ENCODE assay signal across 8 mouse cellular contexts in genomic region chr10:18022741-18023347, GRCm38 (mm10). TPM values are rescaled to one million over a fixed set of nuclear protein-coding genes. Genes with fewer than 3 reads are reported as not detected.
DNase-seq lines count a peak whose midpoint lies in the region; ATAC-seq lines count a peak whose summit lies in the region.

Abracl (minus strand) TSS chr10:18023288.

- H3K27ac ChIP-seq in intestine, embryonic 14.5 days (ENCODE audit: low read depth), result peak within 1 kb of the TSS; percentile 97

- H3K4me3 ChIP-seq in intestine, embryonic 14.5 days (ENCODE audit: low read depth, low read length), result peak within 1 kb of the TSS; percentile 70

- H3K4me2 ChIP-seq in intestine, embryonic 14.5 days (ENCODE audit: low read length), result peak within 1 kb of the TSS; percentile 60

- peak; percentile 66 for DNase-seq in adrenal gland, adult 8-10 months
- DNase-seq in embryo, embryonic 11.5 days (ENCODE audit: low read depth, low spot score), result peak; percentile 69
- DNase-seq in gastrocnemius, postnatal 36 days, result peak; percentile 47 to 53
- peak; percentile 89 for DNase-seq in intestine, embryonic 14.5 days (ENCODE audit: low spot score)
- DNase-seq in left cerebral cortex, postnatal 14 days (ENCODE audit: low spot score in 2 of 2), result peak; percentile 53 to 65
- DNase-seq in right cerebral cortex, postnatal 25 days, result peak; percentile 59
- DNase-seq in urinary bladder, postnatal 36 days (ENCODE audit: low spot score in 2 of 2), result peak; percentile 61 to 75

- peak; percentile 96 for ATAC-seq in intestine, embryonic 14.5 days (replicated peaks; ENCODE audit: low FRiP score, low TSS enrichment, low read depth)
- peak; percentile 96 for ATAC-seq in megakaryocyte-erythroid progenitor cell, adult 5-6 weeks (replicated peaks; ENCODE audit: low FRiP score, low TSS enrichment, poor library complexity, severe bottlenecking)

- peaks cover 9% of the 10 kb centered on the region for H3K4me1 ChIP-seq in intestine, embryonic 14.5 days (replicated peaks; ENCODE audit: control insufficient read depth, insufficient read depth, low read length)

- H3K9me3 ChIP-seq in intestine, embryonic 14.5 days (ENCODE audit: control insufficient read depth, low read length), result no peaks in the 10 kb centered on the region

- intact Hi-C loops in gastrocnemius, postnatal 36 days (cut with DNase I), result no loop called here
- intact Hi-C loops in left cerebral cortex, postnatal 14 days (cut with DNase I), result loop anchor here (5.0 kb wide), 1 partner anchor 76 kb away; the partner anchor contains the start of gene Heca

- 1% methylated on average over 36 of the region's 37 CpGs for WGBS in intestine, embryonic 14.5 days

- H3K9ac ChIP-seq in intestine, embryonic 14.5 days (ENCODE audit: low read length), result peak within 1 kb of the TSS; percentile 91

- peaks cover 6% of the 10 kb centered on the region for H3K36me3 ChIP-seq in intestine, embryonic 14.5 days (ENCODE audit: control insufficient read depth, insufficient read depth, low read length)

- no peaks in the 10 kb centered on the region for H3K27me3 ChIP-seq in intestine, embryonic 14.5 days (replicated peaks; ENCODE audit: control insufficient read depth, insufficient read depth, low read length)

RNA-seq across cellular contexts. Expression of gene Abracl, which starts in this region (rescaled TPM):
- 10 to 100 TPM; 14.6 to 33.2 (median 18.8) TPM for total RNA-seq in adrenal gland, adult 8-10 months (2022)
- 1 to 10 TPM; 2.7 to 4.5 TPM for total RNA-seq in gastrocnemius, postnatal 36 days (2021)
- 158 and 172 TPM in 2 replicates for polyA plus RNA-seq in intestine, embryonic 14.5 days (2014; fragmentation: Nextera tagmentation; extraction: Ambion mirVana)
- 10 to 100 TPM; 13.9 to 17.7 TPM for total RNA-seq in left cerebral cortex, postnatal 14 days (2021)
- total RNA-seq in megakaryocyte-erythroid progenitor cell, adult 5-6 weeks (2014; fragmentation: Nextera tagmentation), result 83.6 and 104 TPM in 2 replicates
- 129 and 168 TPM in 2 replicates for total RNA-seq in megakaryocyte-erythroid progenitor cell, adult 5-6 weeks (2017)

Comparison
In these comparisons a context has a peak if more than half of its experiments do, and no peak if none do; other contexts are left out.
1. Peak in every context shown above with its lines: DNase-seq, ATAC-seq, H3K4me3 ChIP-seq and H3K27ac ChIP-seq.